Mouse (Mus musculus): ENCODE measurements around the gene D130052B06Rik. TPM values are rescaled to one million over a fixed set of nuclear protein-coding genes. Genes with fewer than 3 reads are reported as not detected.

The D130052B06Rik gene
- polyA plus RNA-seq, 1 experiment from 2014 or later = not detected

DNA sequence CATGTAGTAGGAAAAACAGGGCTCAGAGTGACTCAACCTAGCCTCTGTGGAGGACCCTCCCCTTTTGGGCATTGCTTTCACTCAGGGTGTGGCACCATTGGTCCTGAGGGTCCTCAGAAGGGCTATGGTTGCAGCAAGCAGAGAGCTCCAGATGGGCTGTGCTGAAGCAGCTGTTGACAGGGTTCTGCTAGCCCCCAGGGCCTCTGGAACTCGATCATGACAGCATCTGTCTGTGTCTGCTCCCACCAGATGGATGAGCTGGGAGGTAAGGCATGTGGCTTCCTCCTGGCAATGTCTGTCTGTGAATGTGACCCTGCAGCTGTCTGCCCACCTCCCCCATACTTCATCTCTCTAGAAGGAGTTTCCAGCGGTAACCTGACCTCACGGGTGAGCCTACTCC is 8.7 kb downstream of the D130052B06Rik start:
- DNase-seq (ENCODE audit: low spot score) (no peak), ATAC-seq (no peak)
- no peaks in the 10 kb centered on the region for H3K9me3 ChIP-seq (ENCODE audit: low read length)

DNA sequence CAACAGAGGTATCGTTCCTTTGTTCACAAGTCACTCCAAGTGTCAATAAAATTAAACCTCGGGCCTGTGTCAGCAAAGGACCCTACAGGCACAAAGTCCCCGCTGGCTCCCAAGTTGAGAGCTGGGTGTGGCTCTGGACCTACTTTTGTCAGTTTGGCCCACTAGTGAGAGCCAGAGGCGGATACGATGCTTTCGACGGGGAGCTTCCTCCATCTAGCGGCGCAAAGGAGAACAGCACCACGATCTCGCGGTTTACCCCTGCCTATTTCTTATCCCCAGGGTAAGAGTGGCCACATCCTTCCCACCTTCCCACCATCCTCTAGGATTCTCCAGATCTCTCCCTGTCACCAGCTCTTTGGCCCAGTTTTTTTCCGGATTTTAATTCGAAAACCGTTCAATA is 15.1 kb downstream of the D130052B06Rik start:
- Histone ChIP-seq H3K4me1 (ENCODE audit: insufficient read depth, low read depth, low read length) (no peaks in the 10 kb centered on the region), H3K4me3 (ENCODE audit: low read depth, low read length) (no peak overlapping the region), H3K9ac (replicated peaks; ENCODE audit: low read depth) (no peak overlapping the region), H3K36me3 (ENCODE audit: insufficient read depth, low read length) (no peaks in the 10 kb centered on the region), H3K9me3 (ENCODE audit: low read length) (no peaks in the 10 kb centered on the region), H3K27ac (ENCODE audit: low read length) (no peak overlapping the region), H3K27me3 (replicated peaks; ENCODE audit: insufficient read depth, low read length) (no peaks in the 10 kb centered on the region), H3K4me2 (replicated peaks; ENCODE audit: low read depth, low read length) (no peak overlapping the region)
- 5% methylated on average over 15 of the region's 15 CpGs for WGBS
- ATAC-seq = peak; percentile 69
- DNase-seq (ENCODE audit: low spot score) = peak; percentile 77
- TF ChIP-seq EP300 (IDR thresholded peaks at IDR 0.05) = no peak
- peak; percentile 94 for TF ChIP-seq CTCF (IDR thresholded peaks at IDR 0.05)

More for the DNA sequence above, 8.7 kb downstream of the D130052B06Rik start:
- Histone ChIP-seq H3K4me2 (replicated peaks; ENCODE audit: low read depth, low read length) (no peak overlapping the region), H3K9ac (replicated peaks; ENCODE audit: low read depth) (no peak overlapping the region), H3K4me3 (ENCODE audit: low read depth, low read length) (no peak overlapping the region), H3K36me3 (ENCODE audit: insufficient read depth, low read length) (no peaks in the 10 kb centered on the region), H3K4me1 (ENCODE audit: insufficient read depth, low read depth, low read length) (no peaks in the 10 kb centered on the region), H3K27me3 (replicated peaks; ENCODE audit: insufficient read depth, low read length) (no peaks in the 10 kb centered on the region), H3K27ac (ENCODE audit: low read length) (no peak overlapping the region)
- WGBS = 9% methylated on average over 3 of the region's 3 CpGs
- no peak for TF ChIP-seq EP300 (IDR thresholded peaks at IDR 0.05)
- TF ChIP-seq CTCF (IDR thresholded peaks at IDR 0.05) = no peak

DNA sequence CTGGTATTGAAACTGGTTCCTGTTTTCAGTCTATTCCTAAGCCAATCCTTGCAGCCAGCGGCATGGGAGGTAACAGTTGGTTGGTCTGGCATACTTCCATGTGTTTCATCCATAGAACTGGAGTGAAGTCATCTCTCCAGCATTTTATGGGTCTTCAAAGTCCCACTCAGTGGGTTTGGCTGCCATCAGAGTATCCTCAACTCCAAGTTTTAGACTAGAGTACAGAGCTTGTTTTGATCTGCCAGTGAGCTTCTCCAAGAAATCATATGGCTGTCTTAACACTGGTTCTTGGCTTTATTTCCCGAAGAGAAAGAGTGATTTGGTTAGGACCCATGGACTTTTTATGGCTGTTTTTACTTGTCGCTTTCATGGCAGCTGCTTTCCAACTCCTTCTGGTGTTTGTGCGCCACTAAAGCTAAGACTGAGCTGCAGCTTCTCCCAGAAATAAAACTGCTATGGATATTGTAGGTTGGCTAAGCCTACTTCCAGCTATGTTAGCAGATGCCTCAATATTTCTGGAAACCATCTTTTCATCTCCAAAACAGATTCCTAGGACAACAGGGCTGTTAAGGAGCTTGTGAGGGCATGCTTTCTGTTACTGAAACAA is 28.1 kb downstream of the D130052B06Rik start:
- no peak overlapping the region for H3K27ac ChIP-seq (ENCODE audit: low read length)
- WGBS = 79% methylated on average over 4 of the region's 4 CpGs
- H3K9me3 ChIP-seq (ENCODE audit: low read length) = no peaks in the 10 kb centered on the region
- TF ChIP-seq EP300 (IDR thresholded peaks at IDR 0.05) (no peak), CTCF (IDR thresholded peaks at IDR 0.05) (no peak)
- H3K9ac ChIP-seq (replicated peaks; ENCODE audit: low read depth) = no peak overlapping the region
- H3K27me3 ChIP-seq (replicated peaks; ENCODE audit: insufficient read depth, low read length) = no peaks in the 10 kb centered on the region
- no peaks in the 10 kb centered on the region for H3K4me1 ChIP-seq (ENCODE audit: insufficient read depth, low read depth, low read length)
- H3K36me3 ChIP-seq (ENCODE audit: insufficient read depth, low read length) = no peaks in the 10 kb centered on the region
- no peak overlapping the region for H3K4me3 ChIP-seq (ENCODE audit: low read depth, low read length)
- ATAC-seq (no peak), DNase-seq (ENCODE audit: low spot score) (no peak)
- no peak overlapping the region for H3K4me2 ChIP-seq (replicated peaks; ENCODE audit: low read depth, low read length)

DNA sequence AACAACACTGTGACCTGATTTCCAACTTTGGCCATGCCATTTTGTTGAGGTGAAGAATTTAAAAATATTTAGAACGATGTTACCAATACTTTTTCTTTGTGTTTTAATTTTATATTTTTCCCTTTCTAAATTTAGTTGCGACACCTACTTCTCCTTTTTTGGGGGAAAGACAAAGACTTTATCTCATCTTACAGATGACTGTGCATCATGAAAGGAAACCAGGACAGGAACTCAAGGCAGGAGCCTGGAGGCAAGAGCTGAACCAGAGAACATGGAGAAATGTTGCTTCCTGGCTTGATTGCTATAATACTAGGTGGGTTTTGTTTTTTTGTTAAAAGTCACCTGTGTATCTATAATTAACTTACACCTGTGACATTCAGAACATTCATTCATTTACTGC is 38.0 kb downstream of the D130052B06Rik start:
- TF ChIP-seq EP300 (IDR thresholded peaks at IDR 0.05) (no peak), CTCF (IDR thresholded peaks at IDR 0.05) (no peak)
- no peak for ATAC-seq
- H3K9me3 ChIP-seq (ENCODE audit: low read length) = no peaks in the 10 kb centered on the region
- no peak overlapping the region for H3K9ac ChIP-seq (replicated peaks; ENCODE audit: low read depth)
- WGBS = 82% methylated on average over 2 of the region's 2 CpGs
- DNase-seq (ENCODE audit: low spot score) = no peak
- H3K27me3 ChIP-seq (replicated peaks; ENCODE audit: insufficient read depth, low read length) = no peaks in the 10 kb centered on the region
- H3K27ac ChIP-seq (ENCODE audit: low read length) = no peak overlapping the region
- H3K4me2 ChIP-seq (replicated peaks; ENCODE audit: low read depth, low read length) = no peak overlapping the region
- no peak overlapping the region for H3K4me3 ChIP-seq (ENCODE audit: low read depth, low read length)
- no peaks in the 10 kb centered on the region for H3K4me1 ChIP-seq (ENCODE audit: insufficient read depth, low read depth, low read length)
- H3K36me3 ChIP-seq (ENCODE audit: insufficient read depth, low read length) = no peaks in the 10 kb centered on the region

DNA sequence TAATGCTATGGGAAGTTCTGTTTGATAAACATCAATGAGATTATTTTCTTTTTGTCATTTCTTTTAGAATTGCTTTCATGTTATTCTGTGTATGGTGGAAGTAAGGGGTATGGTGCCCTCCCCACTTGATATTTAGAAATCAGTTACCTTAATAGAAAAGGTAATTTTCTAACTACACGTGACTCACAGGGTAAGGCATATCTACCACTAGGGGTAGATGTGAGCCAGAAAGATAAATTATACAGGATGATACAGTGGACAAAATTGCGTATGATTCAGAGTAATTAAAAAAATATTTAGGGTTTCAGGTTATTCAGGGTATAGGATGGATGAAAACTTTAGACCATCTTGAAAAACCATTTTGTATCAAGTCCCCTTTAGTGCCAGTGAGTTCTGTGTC is 50.3 kb downstream of the D130052B06Rik start:
- no peaks in the 10 kb centered on the region for H3K36me3 ChIP-seq (ENCODE audit: insufficient read depth, low read length)

DNA sequence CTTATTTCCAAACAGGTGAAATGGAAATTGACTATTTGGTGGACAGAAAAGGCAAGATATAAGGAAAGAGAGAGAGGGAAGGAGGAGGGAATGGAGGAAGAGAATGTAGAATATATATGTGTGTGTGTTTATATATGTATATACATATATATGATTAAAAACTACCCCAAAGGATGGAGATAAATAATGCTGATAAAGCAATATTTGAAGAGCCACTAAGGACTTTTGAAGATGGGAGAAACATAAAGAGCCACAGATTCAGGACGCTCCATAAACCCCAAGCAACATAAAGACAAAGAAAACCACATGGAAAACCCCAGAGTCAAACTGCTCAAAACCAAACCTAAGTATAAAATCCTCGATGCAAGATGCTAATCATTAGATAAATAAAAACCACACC is 55.4 kb downstream of the D130052B06Rik start:
- TF ChIP-seq CTCF (IDR thresholded peaks at IDR 0.05) (no peak), EP300 (IDR thresholded peaks at IDR 0.05) (no peak)
- no peak overlapping the region for H3K9ac ChIP-seq (replicated peaks; ENCODE audit: low read depth)
- ATAC-seq (no peak), DNase-seq (ENCODE audit: low spot score) (no peak)
- 76% methylated on average over 2 of the region's 2 CpGs for WGBS
- no peak overlapping the region for H3K27ac ChIP-seq (ENCODE audit: low read length)
- no peaks in the 10 kb centered on the region for H3K36me3 ChIP-seq (ENCODE audit: insufficient read depth, low read length)
- no peaks in the 10 kb centered on the region for H3K27me3 ChIP-seq (replicated peaks; ENCODE audit: insufficient read depth, low read length)
- H3K4me3 ChIP-seq (ENCODE audit: low read depth, low read length) = no peak overlapping the region
- no peak overlapping the region for H3K4me2 ChIP-seq (replicated peaks; ENCODE audit: low read depth, low read length)
- no peaks in the 10 kb centered on the region for H3K9me3 ChIP-seq (ENCODE audit: low read length)
- no peaks in the 10 kb centered on the region for H3K4me1 ChIP-seq (ENCODE audit: insufficient read depth, low read depth, low read length)

More for the DNA sequence above, 50.3 kb downstream of the D130052B06Rik start:
- WGBS = 73% methylated on average over 2 of the region's 2 CpGs
- Histone ChIP-seq H3K9ac (replicated peaks; ENCODE audit: low read depth) (no peak overlapping the region), H3K27ac (ENCODE audit: low read length) (no peak overlapping the region), H3K4me3 (ENCODE audit: low read depth, low read length) (no peak overlapping the region), H3K4me1 (ENCODE audit: insufficient read depth, low read depth, low read length) (no peaks in the 10 kb centered on the region), H3K9me3 (ENCODE audit: low read length) (no peaks in the 10 kb centered on the region), H3K27me3 (replicated peaks; ENCODE audit: insufficient read depth, low read length) (no peaks in the 10 kb centered on the region), H3K4me2 (replicated peaks; ENCODE audit: low read depth, low read length) (no peak overlapping the region)
- DNase-seq (ENCODE audit: low spot score) (no peak), ATAC-seq (no peak)
- TF ChIP-seq EP300 (IDR thresholded peaks at IDR 0.05) (no peak), CTCF (IDR thresholded peaks at IDR 0.05) (peak; percentile 21)

DNA sequence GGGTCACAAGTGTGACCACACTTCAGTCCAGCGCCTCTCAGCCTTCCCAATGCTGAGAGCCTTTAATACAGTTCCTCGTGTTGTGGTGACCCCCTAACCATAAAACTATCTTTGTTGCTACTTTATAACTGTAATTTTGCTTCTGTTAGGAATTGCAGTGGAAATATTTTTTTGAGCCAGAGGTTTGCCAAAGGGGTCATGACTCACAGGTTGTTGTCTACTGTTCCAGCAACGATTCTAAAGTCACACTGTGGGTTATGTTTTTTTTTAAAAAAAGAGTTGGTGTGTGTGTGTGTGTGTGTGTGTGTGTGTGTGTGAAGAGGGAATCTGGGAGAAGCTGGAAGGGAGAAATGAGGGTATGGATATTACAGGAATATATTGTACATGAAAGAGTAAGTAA is 56.1 kb downstream of the D130052B06Rik start:
- 52% methylated on average over 3 of the region's 3 CpGs for WGBS
- no peak overlapping the region for H3K27ac ChIP-seq (ENCODE audit: low read length)

More for the DNA sequence above, 56.1 kb downstream of the D130052B06Rik start:
- DNase-seq (ENCODE audit: low spot score) (no peak), ATAC-seq (no peak)
- H3K9me3 ChIP-seq (ENCODE audit: low read length) = no peaks in the 10 kb centered on the region
- H3K4me2 ChIP-seq (replicated peaks; ENCODE audit: low read depth, low read length) = no peak overlapping the region
- no peaks in the 10 kb centered on the region for H3K4me1 ChIP-seq (ENCODE audit: insufficient read depth, low read depth, low read length)
- no peaks in the 10 kb centered on the region for H3K27me3 ChIP-seq (replicated peaks; ENCODE audit: insufficient read depth, low read length)
- H3K4me3 ChIP-seq (ENCODE audit: low read depth, low read length) = no peak overlapping the region
- H3K36me3 ChIP-seq (ENCODE audit: insufficient read depth, low read length) = no peaks in the 10 kb centered on the region
- no peak overlapping the region for H3K9ac ChIP-seq (replicated peaks; ENCODE audit: low read depth)
- no peak for TF ChIP-seq EP300 (IDR thresholded peaks at IDR 0.05)
- no peak for TF ChIP-seq CTCF (IDR thresholded peaks at IDR 0.05)

All from lung, postnatal 0 days (tissue).